In the genomic region with DNA sequence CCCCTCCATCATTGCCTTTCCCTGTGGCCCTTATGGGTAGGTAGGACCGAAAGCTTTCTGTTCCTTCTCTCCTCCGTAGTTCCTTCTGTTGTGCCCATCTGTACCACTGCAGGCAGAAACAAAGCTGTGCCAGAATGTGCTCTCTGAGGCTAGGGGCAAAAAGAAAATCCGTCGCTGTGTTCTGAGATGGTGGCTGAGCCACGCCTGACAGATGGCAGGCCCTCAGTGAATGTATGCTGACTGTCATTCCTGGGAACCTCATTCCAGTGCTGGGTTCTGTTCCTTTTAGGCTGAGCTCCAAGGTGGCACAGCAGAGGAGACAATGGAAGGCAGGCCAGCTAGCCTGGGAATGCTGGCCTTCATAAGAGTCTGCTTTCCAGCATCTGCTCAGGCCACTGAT, we compare ENCODE assay signal across 13 mouse cellular contexts. TPM values are rescaled to one million over a fixed set of nuclear protein-coding genes. Genes with fewer than 3 reads are reported as not detected.
DNase-seq lines count a peak whose midpoint lies in the region; ATAC-seq lines count a peak whose summit lies in the region.
"Had no signal": no experiment of that assay in that cellular context is flagged by ENCODE, and none has a peak within 500 bp of the region (broad histone marks: within the 10 kb centered on the region; RNA-seq: fewer than 3 reads in every experiment).

No protein-coding gene starts in this region.

- no peak for DNase-seq in frontal cortex, postnatal 14 days (ENCODE audit: low spot score in 2 of 2)
- DNase-seq in brain, adult 2 months (ENCODE audit: low read depth, low spot score): peak; percentile 98
- DNase-seq in cerebellum, postnatal 25 days: peak; percentile 82 to 86
- DNase-seq in kidney, postnatal 14 days: no peak
- DNase-seq in heart, adult 9 months (ENCODE audit: low spot score in 2 of 2): no peak
- no peak for DNase-seq in adrenal gland, postnatal 36 days
- DNase-seq: kidney, postnatal 25 days had no signal

- ATAC-seq in frontal cortex, adult (ENCODE audit: low TSS enrichment): peak; percentile 68
- ATAC-seq in hindbrain, embryonic 13.5 days (ENCODE audit: low FRiP score): 0 out of 2 replicates have a peak, but pooled peaks have one; percentile 33
- ATAC-seq: activated CD4-positive, CD25-positive, alpha-beta regulatory T cell, adult 4 months; inflammation-experienced regulatory T-cells, adult 6 months; midbrain, embryonic 15.5 days had no signal

- no peaks in the 10 kb centered on the region for H3K36me3 ChIP-seq in hindbrain, embryonic 13.5 days
- H3K36me3 ChIP-seq: midbrain, embryonic 15.5 days had no signal

- no peaks in the 10 kb centered on the region for H3K27me3 ChIP-seq in hindbrain, embryonic 13.5 days
- H3K27me3 ChIP-seq: midbrain, embryonic 15.5 days had no signal

- no peaks in the 10 kb centered on the region for H3K9me3 ChIP-seq in hindbrain, embryonic 13.5 days
- H3K9me3 ChIP-seq: midbrain, embryonic 15.5 days had no signal

- no peak overlapping the region for H3K9ac ChIP-seq in hindbrain, embryonic 13.5 days
- H3K9ac ChIP-seq: midbrain, embryonic 15.5 days had no signal

- no peak overlapping the region for H3K27ac ChIP-seq in hindbrain, embryonic 13.5 days
- H3K27ac ChIP-seq: midbrain, embryonic 15.5 days had no signal

- H3K4me3 ChIP-seq in hindbrain, embryonic 13.5 days: no peak overlapping the region
- H3K4me3 ChIP-seq: midbrain, embryonic 15.5 days had no signal

- H3K4me2 ChIP-seq in hindbrain, embryonic 13.5 days: no peak overlapping the region
- H3K4me2 ChIP-seq: midbrain, embryonic 15.5 days had no signal

- H3K4me1 ChIP-seq in hindbrain, embryonic 13.5 days (replicated peaks): peaks cover 17% of the 10 kb centered on the region

- WGBS in hindbrain, embryonic 13.5 days: 53% methylated on average over 5 of the region's 5 CpGs

RNA-seq across cellular contexts. Expression of a gene that starts 54.0 kb away (rescaled TPM):
- polyA plus RNA-seq in hindbrain, embryonic 13.5 days (2015; fragmentation: Nextera tagmentation; extraction: Ambion mirVana): 14.0 and 17.2 TPM in 2 replicates
- total RNA-seq in adrenal gland, postnatal 36 days (2021): 10 to 100 TPM; 42.4 to 82.2 TPM
- total RNA-seq: neutrophil, adult 5-6 weeks had no signal

Comparison
In these comparisons a context has a peak if more than half of its experiments do, and no peak if none do; other contexts are left out.
1. DNase-seq: peak in brain, adult 2 months (single experiment) and cerebellum, postnatal 25 days (2 of 2); none in frontal cortex, postnatal 14 days (0 of 2), kidney, postnatal 14 days (single experiment), heart, adult 9 months (0 of 2) and adrenal gland, postnatal 36 days (0 of 2).